Mouse (Mus musculus) urinary bladder, postnatal 0 days (tissue): ENCODE measurements around the gene Cuedc1. TPM values are rescaled to one million over a fixed set of nuclear protein-coding genes. Genes with fewer than 3 reads are reported as not detected.

Experiments
- polyA plus RNA-seq: library from polyadenylated mRNA; unstranded; fragments of >200 nt; fragmentation: Nextera tagmentation; extraction: Ambion mirVana; gene quantifications from 2 replicates; pipeline ENCODE4 v1.2.1, GENCODE M21; 2015

The Cuedc1 gene
- 26.6 and 35.0 TPM in 2 replicates for polyA plus RNA-seq

GRCm38 (mm10) chr11:88098021-88098729 lies at the start of gene Cuedc1:
TSS of gene Cuedc1 (plus strand) at chr11:88098058.

GRCm38 (mm10) chr11:88067586-88068410 lies 30.1 kb upstream of the Cuedc1 start, which contains the start of gene Vezf1:
TSS of gene Vezf1 (plus strand) at chr11:88068279.

GRCm38 (mm10) chr11:88203712-88204532 lies 106.1 kb downstream of the Cuedc1 start, which contains the start of gene Mrps23:
TSS of gene Mrps23 (plus strand) at chr11:88204388.

Other genes with a start within 250 kb of the Cuedc1 start
- gene Mks1, start 244.8 kb upstream of the Cuedc1 start, polyA plus RNA-seq: 4.1 and 5.7 TPM in 2 replicates
- gene Epx, start 222.5 kb upstream of the Cuedc1 start, polyA plus RNA-seq: 0.45 and 0.66 TPM in 2 replicates
- gene Olfr462, start 205.8 kb upstream of the Cuedc1 start, polyA plus RNA-seq: not detected in 2 replicates
- not detected in 2 replicates for gene Olfr463, start 200.7 kb upstream of the Cuedc1 start, polyA plus RNA-seq
- gene Olfr464, start 177.1 kb upstream of the Cuedc1 start, polyA plus RNA-seq: not detected in 2 replicates
- gene Dynll2, start 110.5 kb upstream of the Cuedc1 start, polyA plus RNA-seq: 15.8 and 17.7 TPM in 2 replicates
- gene Srsf1, start 50.7 kb upstream of the Cuedc1 start, polyA plus RNA-seq: 87.6 and 103 TPM in 2 replicates
- 22.1 and 25.2 TPM in 2 replicates for gene Vezf1, start 29.8 kb upstream of the Cuedc1 start, polyA plus RNA-seq
- 38.9 and 45.0 TPM in 2 replicates for gene Mrps23, start 106.3 kb downstream of the Cuedc1 start, polyA plus RNA-seq
- gene Ccdc182, start 196.0 kb downstream of the Cuedc1 start, polyA plus RNA-seq: not detected in 2 replicates